Mouse (Mus musculus) liver, postnatal 0 days (tissue): ENCODE data around the gene Rnf150.

Experiments used
- CTCF ChIP-seq: sonication (generic); IDR thresholded peaks from 2 replicates; pipeline ENCODE4 v1.5.1; 2016; ENCODE audit warnings: antibody characterized with exemption, low read depth
- EP300 ChIP-seq: IDR thresholded peaks from 2 replicates; pipeline ENCODE4 v1.6.1; 2016; ENCODE audit warnings: antibody characterized with exemption, low read depth, mild to moderate bottlenecking

- TF ChIP-seq CTCF (peak; percentile 31; the same call in 1 of the 2 replicates), EP300 (no peak)
Observed at GRCm38 (mm10) chr8:83087604-83088003, 224.4 kb downstream of the Rnf150 start.
